Comparison of ENCODE assay signal across 21 mouse cellular contexts in genomic region chr3:107632786-107633185, GRCm38 (mm10). TPM values are rescaled to one million over a fixed set of nuclear protein-coding genes. Genes with fewer than 3 reads are reported as not detected.
"Had no signal": no experiment of that assay in that cellular context is flagged by ENCODE, and none has a peak within 500 bp of the region (broad histone marks: within the 10 kb centered on the region; RNA-seq: fewer than 3 reads in every experiment).

No protein-coding gene starts in this region.

- H3K27me3 ChIP-seq: midbrain, embryonic 13.5 days; midbrain, embryonic 15.5 days; neural tube, embryonic 12.5 days; stomach, embryonic 15.5 days had no signal

- H3K36me3 ChIP-seq: midbrain, embryonic 15.5 days; stomach, embryonic 15.5 days had no signal

- H3K9ac ChIP-seq: stomach, embryonic 15.5 days had no signal

- H3K9me3 ChIP-seq: midbrain, embryonic 10.5 days; midbrain, embryonic 13.5 days; midbrain, embryonic 15.5 days; neural tube, embryonic 12.5 days; stomach, embryonic 15.5 days had no signal

- DNase-seq: lung, adult 18-20 months; lung, embryonic 14.5 days; lung, postnatal 10 days; right cerebral cortex, postnatal 14 days; thymus, adult 2 months; thymus, postnatal 4 days had no signal

RNA-seq across cellular contexts. Expression of gene Gm10961, which starts 1.7 kb away (rescaled TPM):
- total RNA-seq: megakaryocyte, adult 5-6 weeks; megakaryocyte-erythroid progenitor cell, adult 5-6 weeks; neutrophil, adult 5-6 weeks had no signal
- polyA plus RNA-seq: liver, embryonic 16.5 days; lung, embryonic 14.5 days; lung, embryonic 16.5 days; midbrain, embryonic 10.5 days; midbrain, embryonic 13.5 days; midbrain, embryonic 15.5 days; neural tube, embryonic 12.5 days; neural tube, embryonic 14.5 days; spleen, adult 2 months; stomach, embryonic 15.5 days; stomach, postnatal 0 days; testis, adult 2 months; thymus, adult 2 months; urinary bladder, adult 2 months had no signal

RNA-seq across cellular contexts. Expression of gene Alx3, which starts 38.0 kb away (rescaled TPM):
- total RNA-seq: megakaryocyte, adult 5-6 weeks; megakaryocyte-erythroid progenitor cell, adult 5-6 weeks; neutrophil, adult 5-6 weeks had no signal
- polyA plus RNA-seq: lung, embryonic 14.5 days; neural tube, embryonic 14.5 days; spleen, adult 2 months; stomach, embryonic 15.5 days; stomach, postnatal 0 days; urinary bladder, adult 2 months had no signal
